Mouse (Mus musculus): ENCODE measurements around the gene Vmn1r143. TPM values are rescaled to one million over a fixed set of nuclear protein-coding genes. Genes with fewer than 3 reads are reported as not detected.

The Vmn1r143 gene
- not detected for polyA plus RNA-seq (2015; fragmentation: Illumina TruSeq; extraction: RNeasy Lipid Tissue Mini Kit (QIAGEN cat#74804); ENCODE audit: low read depth, low replicate concordance)

DNA sequence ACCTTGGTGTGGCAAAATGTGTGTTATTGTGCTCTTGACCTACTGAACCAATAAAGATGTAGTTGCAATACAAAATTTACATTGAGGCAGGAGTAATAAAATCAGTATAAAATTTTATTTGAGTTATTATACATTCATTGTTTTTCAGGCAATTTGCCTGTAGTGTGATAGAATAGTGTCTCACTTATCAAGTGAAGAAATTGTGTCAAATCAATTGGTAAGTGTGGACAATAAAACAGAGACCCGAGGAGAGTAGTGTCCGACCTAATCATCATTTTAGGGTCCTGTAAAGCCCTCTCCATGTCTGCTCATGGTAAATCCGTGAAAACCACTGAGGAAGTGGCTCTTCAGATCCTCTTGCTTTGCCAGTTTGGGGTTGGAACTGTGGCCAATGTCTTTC, at the start of gene Vmn1r143:
Vmn1r143 (plus strand) TSS at position 301 of the 400 bp plus-strand sequence.

GRCm38 (mm10) chr7:22163935-22164334, 25.2 kb upstream of the Vmn1r143 start, which contains the start of gene Vmn1r142:
Vmn1r142 (minus strand) TSS chr7:22164035.

GRCm38 (mm10) chr7:22201164-22201563, 12.0 kb downstream of the Vmn1r143 start, which contains the start of gene Gm8653:
Gm8653 (minus strand) TSS chr7:22201264.

DNA sequence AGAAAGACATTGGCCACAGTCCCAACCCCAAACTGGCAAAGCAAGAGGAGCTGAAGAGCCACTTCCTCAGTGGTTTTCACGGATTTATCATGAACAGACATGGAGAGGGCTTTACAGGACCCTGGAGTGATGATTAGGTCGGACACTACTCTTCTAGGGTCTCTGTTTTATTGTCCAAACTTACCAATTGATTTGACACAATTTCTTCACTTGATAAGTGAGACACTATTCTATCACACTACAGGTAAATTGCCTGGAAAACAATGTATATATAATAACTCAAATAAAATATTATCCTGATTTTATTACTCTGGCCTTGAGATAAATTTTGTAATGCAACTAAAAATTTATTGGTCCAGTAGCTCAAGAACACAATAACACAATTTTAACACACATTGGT, 40.2 kb downstream of the Vmn1r143 start, which contains the start of gene Gm8453:
Gm8453 (minus strand) TSS at position 101 of the 400 bp plus-strand sequence.

Other genes with a start within 250 kb of the Vmn1r143 start
- gene Vmn1r137, start 194.8 kb upstream of the Vmn1r143 start, polyA plus RNA-seq (2015; fragmentation: Illumina TruSeq; extraction: RNeasy Lipid Tissue Mini Kit (QIAGEN cat#74804); ENCODE audit: low read depth, low replicate concordance) = not detected
- gene Vmn1r138, start 160.5 kb upstream of the Vmn1r143 start, polyA plus RNA-seq (2015; fragmentation: Illumina TruSeq; extraction: RNeasy Lipid Tissue Mini Kit (QIAGEN cat#74804); ENCODE audit: low read depth, low replicate concordance) = not detected
- gene Gm6176, start 133.1 kb upstream of the Vmn1r143 start, polyA plus RNA-seq (2015; fragmentation: Illumina TruSeq; extraction: RNeasy Lipid Tissue Mini Kit (QIAGEN cat#74804); ENCODE audit: low read depth, low replicate concordance) = not detected
- not detected for gene Vmn1r139, start 120.3 kb upstream of the Vmn1r143 start, polyA plus RNA-seq (2015; fragmentation: Illumina TruSeq; extraction: RNeasy Lipid Tissue Mini Kit (QIAGEN cat#74804); ENCODE audit: low read depth, low replicate concordance)
- not detected for gene Gm16451, start 71.1 kb upstream of the Vmn1r143 start, polyA plus RNA-seq (2015; fragmentation: Illumina TruSeq; extraction: RNeasy Lipid Tissue Mini Kit (QIAGEN cat#74804); ENCODE audit: low read depth, low replicate concordance)
- gene Gm10666, start 54.6 kb upstream of the Vmn1r143 start, polyA plus RNA-seq (2015; fragmentation: Illumina TruSeq; extraction: RNeasy Lipid Tissue Mini Kit (QIAGEN cat#74804); ENCODE audit: low read depth, low replicate concordance) = not detected
- gene Vmn1r142, start 25.3 kb upstream of the Vmn1r143 start, polyA plus RNA-seq (2015; fragmentation: Illumina TruSeq; extraction: RNeasy Lipid Tissue Mini Kit (QIAGEN cat#74804); ENCODE audit: low read depth, low replicate concordance) = not detected
- not detected for gene Gm8653, start 11.9 kb downstream of the Vmn1r143 start, polyA plus RNA-seq (2015; fragmentation: Illumina TruSeq; extraction: RNeasy Lipid Tissue Mini Kit (QIAGEN cat#74804); ENCODE audit: low read depth, low replicate concordance)
- gene Gm8453, start 40.1 kb downstream of the Vmn1r143 start, polyA plus RNA-seq (2015; fragmentation: Illumina TruSeq; extraction: RNeasy Lipid Tissue Mini Kit (QIAGEN cat#74804); ENCODE audit: low read depth, low replicate concordance) = not detected
- not detected for gene Gm4187, start 140.3 kb downstream of the Vmn1r143 start, polyA plus RNA-seq (2015; fragmentation: Illumina TruSeq; extraction: RNeasy Lipid Tissue Mini Kit (QIAGEN cat#74804); ENCODE audit: low read depth, low replicate concordance)
- not detected for gene Gm8660, start 181.7 kb downstream of the Vmn1r143 start, polyA plus RNA-seq (2015; fragmentation: Illumina TruSeq; extraction: RNeasy Lipid Tissue Mini Kit (QIAGEN cat#74804); ENCODE audit: low read depth, low replicate concordance)
- gene Vmn1r148, start 224.2 kb downstream of the Vmn1r143 start, polyA plus RNA-seq (2015; fragmentation: Illumina TruSeq; extraction: RNeasy Lipid Tissue Mini Kit (QIAGEN cat#74804); ENCODE audit: low read depth, low replicate concordance) = not detected
- not detected for gene Vmn1r149, start 248.9 kb downstream of the Vmn1r143 start, polyA plus RNA-seq (2015; fragmentation: Illumina TruSeq; extraction: RNeasy Lipid Tissue Mini Kit (QIAGEN cat#74804); ENCODE audit: low read depth, low replicate concordance)